Mouse (Mus musculus) midbrain, embryonic 16.5 days (tissue): ENCODE measurements around the gene Apc2. TPM values are rescaled to one million over a fixed set of nuclear protein-coding genes. Genes with fewer than 3 reads are reported as not detected.

Experiments used
- ATAC-seq: fragments of 200-750 bp; cut with Nextera tagmentation; 2 replicates; pipeline ENCODE4 v1.8.0; 2017; ENCODE audit warnings: moderate TSS enrichment
- H3K27ac ChIP-seq: fragments of 300-500 bp; sonication (generic); 2 replicates; pipeline ENCODE4 v1.5.1; 2014; ENCODE audit warnings: mild to moderate bottlenecking, low read length, mixed read lengths
- H3K27me3 ChIP-seq: fragments of 300-500 bp; sonication (generic); 2 replicates; pipeline ENCODE4 v1.6.1; 2014; ENCODE audit warnings: low read depth, low read length, mixed read lengths; ENCODE audit not compliant: control insufficient read depth, insufficient read depth
- H3K36me3 ChIP-seq: fragments of 300-500 bp; sonication (generic); 2 replicates; pipeline ENCODE4 v1.6.1; 2014; ENCODE audit warnings: mild to moderate bottlenecking, low read length, moderate library complexity, mixed read lengths; ENCODE audit not compliant: control insufficient read depth, insufficient read depth
- H3K4me1 ChIP-seq: fragments of 300-500 bp; sonication (generic); 2 replicates; pipeline ENCODE4 v1.6.1; 2014; ENCODE audit warnings: mild to moderate bottlenecking, low read length, mixed read lengths; ENCODE audit not compliant: control insufficient read depth, insufficient read depth
- H3K4me2 ChIP-seq: fragments of 300-500 bp; sonication (generic); 2 replicates; pipeline ENCODE4 v1.6.1; 2014; ENCODE audit warnings: mild to moderate bottlenecking, low read length, mixed read lengths
- H3K4me3 ChIP-seq: fragments of 300-500 bp; sonication (generic); 2 replicates; pipeline ENCODE4 v1.5.1; 2014; ENCODE audit warnings: low read depth, mild to moderate bottlenecking, low read length, moderate library complexity, mixed read lengths
- H3K9ac ChIP-seq: fragments of 300-500 bp; sonication (generic); 2 replicates; pipeline ENCODE4 v1.6.1; 2014; ENCODE audit warnings: low read depth, low read length, mixed read lengths
- H3K9me3 ChIP-seq: fragments of 300-500 bp; sonication (generic); replicated peaks from 2 replicates; pipeline ENCODE4 v1.6.1; 2014; ENCODE audit warnings: mild to moderate bottlenecking, low read length, mixed read lengths; ENCODE audit not compliant: control insufficient read depth, poor library complexity, severe bottlenecking
- WGBS: fragments of 180-500 bp; shearing (Covaris S2); extraction: QIAGEN DNeasy Blood & Tissue Kit; methylation state at CpG from one replicate; pipeline ENCODE4 v1.1.7; 2014; 5-methylcytosine and 5-hydroxymethylcytosine counted together
- polyA plus RNA-seq: library from polyadenylated mRNA; unstranded; fragments of >200 nt; fragmentation: Nextera tagmentation; extraction: Ambion mirVana; gene quantifications from 2 replicates; pipeline ENCODE4 v1.2.1, GENCODE M21; 2015

Gene Apc2
- polyA plus RNA-seq, 1 experiment from 2014 or later = 172 TPM

GRCm38 (mm10) chr10:80271186-80271843 lies 24.5 kb upstream of the Apc2 start:
- Histone ChIP-seq H3K27ac (no peak overlapping the region), H3K4me2 (no peak overlapping the region), H3K9me3 (no peaks in the 10 kb centered on the region), H3K4me3 (no peak overlapping the region), H3K27me3 (no peaks in the 10 kb centered on the region), H3K4me1 (peaks cover 40% of the 10 kb centered on the region), H3K9ac (0 out of 2 replicates have a peak overlapping the region, but pooled peaks have one; percentile 4), H3K36me3 (peaks cover 5% of the 10 kb centered on the region; the same call in 1 of the 2 replicates)
- WGBS = 85% methylated on average over 5 of the region's 5 CpGs
- ATAC-seq = no peak

- no peak overlapping the region for H3K9ac ChIP-seq
- no peak overlapping the region for H3K4me3 ChIP-seq
- H3K4me2 ChIP-seq = no peak overlapping the region
- no peaks in the 10 kb centered on the region for H3K27me3 ChIP-seq
- peaks cover 7% of the 10 kb centered on the region for H3K36me3 ChIP-seq
- no peak overlapping the region for H3K27ac ChIP-seq
- no peak for ATAC-seq
- WGBS = 88% methylated on average over 8 of the region's 8 CpGs
- no peaks in the 10 kb centered on the region for H3K9me3 ChIP-seq
- peaks cover 33% of the 10 kb centered on the region for H3K4me1 ChIP-seq
Measured at GRCm38 (mm10) chr10:80271870-80272585, 23.7 kb upstream of the Apc2 start.

- H3K36me3 ChIP-seq = peaks cover 25% of the 10 kb centered on the region
- peaks cover 17% of the 10 kb centered on the region for H3K4me1 ChIP-seq
- H3K4me2 ChIP-seq = no peak overlapping the region
- no peaks in the 10 kb centered on the region for H3K27me3 ChIP-seq
- no peak overlapping the region for H3K4me3 ChIP-seq
- 95% methylated on average over 3 of the region's 3 CpGs for WGBS
- H3K9me3 ChIP-seq = no peaks in the 10 kb centered on the region
- ATAC-seq = no peak
- H3K9ac ChIP-seq = no peak overlapping the region
- H3K27ac ChIP-seq = no peak overlapping the region
Measured at GRCm38 (mm10) chr10:80273847-80274246, 21.9 kb upstream of the Apc2 start.

GRCm38 (mm10) chr10:80276238-80276637 lies 19.5 kb upstream of the Apc2 start:
- Histone ChIP-seq H3K4me1 (no peaks in the 10 kb centered on the region; the same call in 1 of the 2 replicates), H3K4me3 (no peak overlapping the region), H3K27ac (no peak overlapping the region), H3K9ac (no peak overlapping the region), H3K36me3 (peaks cover 39% of the 10 kb centered on the region), H3K4me2 (no peak overlapping the region), H3K27me3 (no peaks in the 10 kb centered on the region), H3K9me3 (no peaks in the 10 kb centered on the region)
- 94% methylated on average over 4 of the region's 5 CpGs for WGBS
- no peak for ATAC-seq

GRCm38 (mm10) chr10:80278390-80278789 lies 17.4 kb upstream of the Apc2 start:
- ATAC-seq = no peak
- no peaks in the 10 kb centered on the region for H3K27me3 ChIP-seq
- H3K4me1 ChIP-seq = no peaks in the 10 kb centered on the region
- H3K4me2 ChIP-seq = no peak overlapping the region
- H3K36me3 ChIP-seq = peaks cover 47% of the 10 kb centered on the region
- WGBS = 94% methylated on average over 9 of the region's 9 CpGs
- H3K9me3 ChIP-seq = no peaks in the 10 kb centered on the region
- no peak overlapping the region for H3K27ac ChIP-seq
- no peak overlapping the region for H3K4me3 ChIP-seq
- no peak overlapping the region for H3K9ac ChIP-seq

GRCm38 (mm10) chr10:80279273-80279672 lies 16.5 kb upstream of the Apc2 start:
- no peak for ATAC-seq
- Histone ChIP-seq H3K9me3 (no peaks in the 10 kb centered on the region), H3K4me3 (no peak overlapping the region), H3K36me3 (peaks cover 56% of the 10 kb centered on the region), H3K9ac (no peak overlapping the region), H3K4me2 (no peak overlapping the region), H3K4me1 (no peaks in the 10 kb centered on the region), H3K27ac (no peak overlapping the region), H3K27me3 (no peaks in the 10 kb centered on the region)
- WGBS = 93% methylated on average over 12 of the region's 12 CpGs

- WGBS = 84% methylated on average over 7 of the region's 7 CpGs
- peaks cover 66% of the 10 kb centered on the region for H3K36me3 ChIP-seq
- no peak overlapping the region for H3K4me2 ChIP-seq
- no peak overlapping the region for H3K9ac ChIP-seq
- ATAC-seq = no peak
- no peak overlapping the region for H3K27ac ChIP-seq
- no peak overlapping the region for H3K4me3 ChIP-seq
- no peaks in the 10 kb centered on the region for H3K27me3 ChIP-seq
- H3K4me1 ChIP-seq = no peaks in the 10 kb centered on the region
- no peaks in the 10 kb centered on the region for H3K9me3 ChIP-seq
Measured at GRCm38 (mm10) chr10:80281304-80281703, 14.5 kb upstream of the Apc2 start.

GRCm38 (mm10) chr10:80281921-80282371 lies 13.8 kb upstream of the Apc2 start:
- ATAC-seq = no peak
- peaks cover 68% of the 10 kb centered on the region for H3K36me3 ChIP-seq
- no peaks in the 10 kb centered on the region for H3K27me3 ChIP-seq
- H3K27ac ChIP-seq = no peak overlapping the region
- no peak overlapping the region for H3K9ac ChIP-seq
- WGBS = 55% methylated on average over 8 of the region's 8 CpGs
- no peak overlapping the region for H3K4me2 ChIP-seq
- H3K4me1 ChIP-seq = no peaks in the 10 kb centered on the region
- H3K4me3 ChIP-seq = no peak overlapping the region
- no peaks in the 10 kb centered on the region for H3K9me3 ChIP-seq
